Mouse (Mus musculus): Measurements from ENCODE around the gene Trim46.

- no peak for TF ChIP-seq EP300 (IDR thresholded peaks at IDR 0.05; ENCODE audit: low read depth)
- no peak for TF ChIP-seq CTCF (IDR thresholded peaks at IDR 0.05; ENCODE audit: low read depth)
Measured at GRCm38 (mm10) chr3:89254994-89255393, 8.9 kb upstream of the Trim46 start.

All from liver, embryonic 14.5 days (tissue).